Mouse (Mus musculus) spleen, adult 18-20 months (tissue): ENCODE measurements around the gene Erc1.

Experiments
- DNase-seq, 2 experiments: peaks; one replicate each; pipeline ENCODE4 v3.0.0; 2022; ENCODE audit warnings: mixed read lengths in 2 of 2

Erc1 gene

DNA sequence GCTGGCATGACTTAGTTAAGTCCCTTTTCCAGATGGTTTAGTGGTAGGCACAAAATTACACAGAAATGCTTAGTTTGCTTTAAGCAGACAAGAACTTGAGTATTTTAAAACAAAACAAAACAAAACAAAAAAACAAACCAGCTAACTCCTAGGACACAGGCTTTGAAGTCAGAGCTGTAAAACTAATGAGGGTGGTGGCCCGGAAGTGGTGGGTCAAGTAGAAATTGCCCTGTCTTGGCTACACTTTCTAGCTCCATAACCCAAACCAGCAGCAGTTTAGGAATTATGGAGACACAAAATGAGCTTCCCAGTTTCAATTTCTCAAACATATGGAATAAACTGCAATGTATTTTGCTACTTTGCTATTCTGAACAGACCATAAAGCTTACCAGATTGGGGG lies 263.9 kb downstream of the Erc1 start:
- no peak for DNase-seq

DNA sequence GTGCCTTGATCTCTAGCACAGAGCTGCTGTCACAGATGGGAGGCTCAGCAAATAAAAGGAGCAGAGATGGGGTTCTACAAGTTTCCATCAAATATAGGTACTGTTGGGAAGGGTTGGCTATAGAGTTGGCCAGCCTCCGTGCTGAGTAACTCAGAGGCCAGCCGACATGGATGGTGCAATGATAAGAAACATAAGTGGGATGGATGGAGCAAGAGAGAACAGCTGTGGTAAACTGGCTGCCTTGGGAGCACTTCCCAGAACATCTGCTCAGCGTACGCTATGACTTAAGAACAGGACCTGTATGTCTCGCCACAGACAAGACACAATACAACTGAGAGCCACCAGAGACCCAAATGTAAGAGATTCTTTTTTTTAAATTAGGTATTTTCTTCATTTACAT lies 264.8 kb downstream of the Erc1 start:
- no peak for DNase-seq

DNA sequence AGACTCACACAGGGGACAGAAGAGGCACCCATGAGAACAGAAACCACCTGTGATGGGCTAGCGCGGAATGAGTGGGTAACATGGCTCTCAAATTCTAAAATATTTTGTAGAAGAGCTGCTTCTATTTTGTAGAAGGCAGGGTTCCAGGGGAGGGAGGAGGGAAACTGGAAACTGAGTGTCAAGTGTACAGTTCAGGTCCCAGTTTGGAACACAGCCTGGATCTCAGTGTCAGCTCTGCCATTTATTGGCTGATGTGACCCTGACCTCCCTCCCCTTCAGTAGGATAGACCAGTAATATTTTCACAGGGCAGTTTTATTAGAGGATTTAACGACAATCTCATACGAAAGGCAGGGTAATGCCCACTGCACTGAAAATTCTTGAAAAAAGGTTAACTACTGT lies 271.3 kb downstream of the Erc1 start:
- no peak for DNase-seq

DNA sequence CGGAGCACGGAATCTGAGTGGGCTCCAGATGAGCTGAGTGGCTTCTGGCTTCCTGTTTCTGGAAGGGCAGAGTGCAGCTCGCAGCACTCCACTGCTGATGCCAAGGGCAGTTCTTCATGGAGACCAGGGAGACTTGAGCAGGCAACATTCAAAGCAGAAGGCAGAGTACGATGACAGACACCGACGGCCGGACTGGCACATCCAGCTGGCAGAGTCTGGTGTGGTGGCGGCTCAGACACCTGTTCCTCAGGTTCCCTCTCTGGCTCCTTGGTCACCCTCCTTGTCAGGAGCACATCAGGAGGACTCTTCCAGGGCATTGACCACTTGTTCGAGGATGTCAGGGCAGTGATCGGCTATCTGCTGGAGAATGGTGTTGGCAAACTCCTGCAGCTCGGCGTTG lies 272.6 kb downstream of the Erc1 start:
- no peak for DNase-seq

GRCm38 (mm10) chr6:119572296-119572695 lies 275.7 kb downstream of the Erc1 start:
- DNase-seq = no peak

DNA sequence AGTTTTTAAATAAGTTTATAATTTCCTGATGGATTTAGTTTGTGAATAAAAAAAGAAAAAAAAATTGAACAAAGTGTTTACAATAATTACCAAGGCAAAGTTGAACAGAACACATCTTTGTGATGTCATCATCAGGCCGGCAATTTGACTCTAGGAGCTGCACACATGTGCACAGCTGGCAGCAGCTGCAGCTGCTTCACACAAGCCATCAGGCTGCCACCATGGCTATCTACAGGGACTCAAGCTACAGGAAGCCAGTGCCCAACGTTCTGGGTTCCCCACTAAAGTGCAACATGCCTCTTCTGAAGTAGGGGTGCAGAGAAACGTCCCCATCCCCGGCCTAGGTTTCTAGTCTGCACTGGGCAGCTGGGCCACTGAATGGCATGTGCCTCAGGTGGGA lies 277.2 kb downstream of the Erc1 start:
- no peak for DNase-seq

DNA sequence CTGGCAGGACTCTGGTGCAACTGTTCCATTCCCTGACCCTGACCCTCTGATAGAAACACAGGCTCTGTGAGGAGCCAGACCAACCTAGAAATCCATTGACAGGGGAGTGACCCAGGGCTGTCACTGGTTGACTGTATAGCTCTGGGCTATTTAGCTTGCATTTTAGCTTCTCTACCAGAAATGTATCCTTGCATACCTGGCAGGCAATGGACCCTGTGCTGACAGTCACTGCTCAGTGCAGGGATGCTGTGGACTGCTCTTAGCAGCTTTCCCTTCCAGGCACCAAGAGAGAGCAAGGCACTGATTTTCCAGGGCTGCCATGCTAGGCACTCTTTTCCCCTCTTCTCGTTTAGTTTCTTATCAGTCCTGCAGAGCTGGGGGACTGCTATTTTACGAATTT lies 279.6 kb downstream of the Erc1 start:
- no peak for DNase-seq

DNA sequence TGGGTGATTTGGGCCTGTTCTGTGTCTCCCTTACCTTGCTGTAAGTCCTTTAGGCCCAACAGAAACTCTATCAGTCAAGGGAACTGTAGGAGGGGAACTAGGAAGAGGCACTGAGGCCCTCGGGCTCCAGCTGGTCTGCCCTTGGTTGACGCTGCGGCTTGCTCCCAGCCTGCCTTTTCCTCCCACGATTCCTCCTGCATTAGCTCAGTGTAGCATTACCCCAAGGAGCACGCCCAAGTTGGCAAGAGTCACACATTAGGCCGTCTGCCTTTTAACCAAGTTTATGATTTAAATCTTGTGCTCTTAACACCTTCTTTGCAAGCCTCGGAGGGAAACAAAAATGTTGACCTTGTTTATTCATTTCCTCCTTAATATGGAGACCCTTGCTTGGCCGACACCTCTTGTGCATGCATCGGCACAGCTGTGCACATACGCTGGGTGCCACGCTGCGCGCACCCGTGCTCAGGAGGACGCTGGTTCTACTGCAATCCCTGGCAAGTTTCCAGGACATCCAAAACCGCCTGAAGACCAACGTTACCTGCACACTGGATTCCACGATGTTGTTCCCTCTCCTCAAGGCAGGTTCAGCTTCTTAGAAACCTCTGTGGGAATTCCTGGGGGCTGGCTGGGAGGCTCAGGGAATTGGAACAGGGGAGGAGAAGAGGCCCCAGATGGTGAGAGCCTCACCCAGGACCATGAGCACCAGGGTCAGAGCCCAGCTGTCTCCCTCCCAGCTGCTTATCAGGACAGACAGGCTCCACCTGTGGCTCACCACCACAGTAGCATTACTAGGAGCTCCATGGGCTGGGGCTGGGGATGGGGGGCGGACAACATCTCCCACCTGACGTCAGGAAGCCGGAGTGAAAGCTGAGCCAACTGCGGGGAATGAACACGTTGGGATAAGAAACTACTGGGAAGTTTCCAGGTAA lies 282.3 kb downstream of the Erc1 start:
- DNase-seq = no peak

GRCm38 (mm10) chr6:119562558-119562957 lies 285.4 kb downstream of the Erc1 start:
- no peak for DNase-seq

DNA sequence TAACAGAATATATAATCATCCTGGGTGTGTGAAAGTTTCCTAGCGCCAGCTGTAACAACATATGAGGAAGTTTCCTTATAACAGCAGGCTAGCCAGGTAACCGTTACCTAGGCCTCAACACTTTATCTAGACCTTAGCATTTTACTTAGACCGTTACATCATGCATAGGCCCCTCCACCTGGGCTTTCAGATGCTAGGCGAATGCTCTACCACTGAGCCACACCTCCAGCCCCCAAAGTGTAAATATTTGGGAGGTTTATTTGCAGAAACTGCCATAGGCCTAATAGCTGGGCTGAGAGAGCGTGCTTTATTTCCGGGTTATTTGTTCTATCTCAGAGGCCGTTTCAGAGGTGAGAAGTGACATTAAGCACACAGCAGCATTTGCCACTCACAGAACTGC lies 289.1 kb downstream of the Erc1 start:
- DNase-seq = no peak

DNA sequence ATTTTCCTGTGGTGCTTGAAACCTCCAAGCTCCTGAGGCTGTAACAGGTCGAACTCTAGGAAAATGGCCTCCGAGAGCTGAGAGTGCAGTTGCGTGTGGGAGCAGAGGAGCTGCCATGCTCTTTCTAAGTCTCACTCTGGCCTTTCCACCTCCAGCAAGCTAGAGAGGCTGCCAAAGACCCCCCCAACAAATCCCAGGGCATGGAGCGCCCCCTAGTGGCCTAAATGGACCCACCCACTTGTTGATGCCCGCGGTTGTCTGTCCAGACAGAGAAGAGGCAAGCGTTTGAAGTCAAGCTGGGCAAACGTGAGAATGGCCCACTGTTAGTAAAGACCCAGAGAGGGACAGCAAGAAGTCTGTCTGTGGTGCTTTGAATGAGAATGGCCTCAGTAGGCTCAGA lies 293.5 kb downstream of the Erc1 start:
- DNase-seq = no peak

DNA sequence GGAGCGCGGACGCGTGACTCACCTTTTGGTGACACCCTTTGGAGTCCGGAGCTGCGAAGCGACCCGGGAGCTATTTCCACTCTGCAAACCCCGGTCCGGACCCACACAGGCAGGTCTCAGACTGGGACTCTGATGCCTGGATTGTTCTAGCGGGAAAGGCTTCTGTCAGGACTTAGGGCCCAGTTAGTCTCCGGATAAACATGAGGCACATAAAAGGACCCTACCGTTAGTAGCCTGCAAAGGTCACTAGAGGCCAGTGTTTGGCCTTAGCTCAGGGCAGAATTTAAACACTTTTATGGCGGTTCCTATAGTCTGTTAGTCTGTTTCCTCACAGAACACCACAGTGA lies 303.5 kb downstream of the Erc1 start:
- no peak for DNase-seq

GRCm38 (mm10) chr6:119543803-119544517 lies 304.0 kb downstream of the Erc1 start, which contains the start of gene Wnt5b:
Gene Wnt5b, minus strand, starts transcription at chr6:119544347.
- no peak for DNase-seq

DNA sequence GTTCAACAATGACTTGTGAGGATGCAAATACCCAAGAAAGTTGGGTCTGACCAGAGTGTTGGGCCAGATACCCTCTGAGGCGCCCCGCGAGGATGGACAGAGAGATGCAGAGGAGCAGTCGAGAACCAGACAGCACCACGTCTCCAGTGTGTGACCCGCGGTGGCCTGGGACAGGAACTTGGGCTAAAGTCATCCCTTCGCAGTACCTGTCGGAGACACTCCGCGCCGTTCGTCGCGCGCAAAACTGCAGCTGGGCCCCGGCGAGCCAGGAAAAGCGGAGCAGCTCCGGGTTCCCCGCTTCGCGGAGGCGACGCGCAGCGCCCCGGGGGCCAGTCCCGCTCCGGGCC lies 304.5 kb downstream of the Erc1 start:
- DNase-seq = no peak

DNA sequence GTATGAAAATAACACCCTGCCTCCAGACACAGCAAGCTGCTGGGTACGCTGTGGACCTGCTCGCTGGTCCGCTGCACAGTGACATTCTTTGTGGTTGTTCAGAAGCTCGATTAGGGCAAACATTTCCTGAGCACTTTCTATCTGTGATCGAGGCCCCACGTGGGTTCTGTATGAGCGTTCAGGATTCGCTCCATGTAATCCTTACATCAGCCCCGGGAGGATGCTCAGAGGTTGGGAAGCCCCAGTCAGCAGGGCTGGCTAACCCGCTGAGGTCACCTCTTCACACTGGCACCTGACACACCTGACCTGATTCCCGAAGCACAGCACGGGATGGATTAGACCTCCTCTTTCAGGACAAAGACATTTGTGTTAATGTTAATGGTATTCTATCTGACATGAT lies 312.1 kb downstream of the Erc1 start:
- no peak for DNase-seq

DNA sequence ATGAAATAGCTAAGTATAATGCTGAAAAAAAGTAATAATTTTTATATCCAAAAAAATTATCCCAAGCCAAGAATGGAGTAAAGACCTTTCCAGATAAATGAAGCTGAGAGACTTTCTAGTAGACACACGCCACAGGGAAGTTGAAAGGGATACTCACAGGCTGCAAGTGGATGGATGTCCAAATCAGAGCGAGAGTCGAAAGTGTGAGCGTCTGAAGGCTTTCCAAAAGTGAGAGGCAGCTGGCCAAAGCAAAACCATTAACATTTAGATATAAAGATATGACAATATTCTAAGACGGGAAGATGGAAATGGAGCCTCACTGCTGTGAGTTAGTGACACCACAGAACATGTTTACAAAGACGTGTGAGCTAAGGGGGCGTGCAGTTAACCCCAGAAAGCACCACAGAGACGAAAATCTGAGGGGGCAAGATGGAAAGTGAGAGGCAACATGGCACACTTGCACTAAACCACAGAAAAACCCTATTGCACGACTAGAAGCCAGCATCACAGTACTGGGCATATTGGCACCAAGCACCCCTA lies 314.7 kb downstream of the Erc1 start:
- no peak for DNase-seq

- no peak for DNase-seq
These were observed 318.3 kb downstream of the Erc1 start for GRCm38 (mm10) chr6:119529659-119530058.

DNA sequence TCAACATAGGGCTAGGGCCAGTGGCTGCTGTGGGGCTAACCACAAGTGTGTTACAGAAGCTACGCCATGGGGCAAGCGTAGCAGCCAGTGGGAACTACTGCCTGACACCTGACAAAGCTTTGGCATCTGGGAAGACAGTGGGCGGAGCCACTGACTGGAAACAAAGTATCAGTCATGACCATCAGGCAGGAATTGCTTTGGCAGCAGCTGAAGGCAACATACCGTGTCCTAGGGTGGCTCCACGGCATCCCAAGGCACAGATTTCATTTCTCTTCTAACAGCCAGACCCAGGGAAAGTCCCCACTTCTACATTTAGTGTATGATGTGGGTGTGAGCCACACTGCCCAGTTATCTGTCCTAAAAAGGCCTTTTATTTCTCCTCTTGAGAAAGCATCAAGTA lies 321.5 kb downstream of the Erc1 start:
- no peak for DNase-seq

GRCm38 (mm10) chr6:119521931-119522391 lies 326.0 kb downstream of the Erc1 start:
- no peak for DNase-seq

GRCm38 (mm10) chr6:119521482-119521900 lies 326.5 kb downstream of the Erc1 start:
- no peak for DNase-seq
